Mouse (Mus musculus): ENCODE data around the gene Mtx1. TPM values are rescaled to one million over a fixed set of nuclear protein-coding genes. Genes with fewer than 3 reads are reported as not detected.
A peak's percentile ranks its signal among the peaks of the same experiment; 100 is the strongest.

Mtx1 gene
- polyA plus RNA-seq, 1 experiment from 2014 or later: 197 TPM

DNA sequence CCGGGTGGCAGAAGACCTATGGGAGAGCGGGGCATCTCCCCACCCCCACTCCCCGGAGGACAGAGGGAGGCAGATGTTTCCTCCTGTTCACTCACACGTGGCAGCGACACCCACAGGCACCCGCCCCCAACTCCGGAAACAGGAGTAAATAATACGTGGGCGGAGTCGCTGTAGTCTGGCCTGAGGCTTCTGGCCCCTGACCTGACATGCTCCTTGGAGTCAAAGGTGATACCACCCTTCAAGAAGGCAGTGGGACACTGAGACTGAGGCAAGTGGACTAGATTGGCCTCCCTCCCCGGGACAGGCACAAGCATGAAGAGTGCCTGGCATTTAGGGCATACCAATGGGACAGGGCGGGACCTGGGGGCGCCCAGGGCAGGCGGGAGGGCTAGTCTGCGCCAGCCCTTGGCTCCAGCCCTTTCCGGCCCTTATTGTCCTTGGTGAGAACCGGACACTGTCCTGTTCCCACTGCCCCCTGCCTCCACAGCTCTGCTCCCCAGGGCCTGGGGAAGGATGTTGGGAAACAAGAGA, 24.5 kb upstream of the Mtx1 start:
- ATAC-seq (ENCODE audit: borderline replicate concordance, extremely low read depth, low FRiP score, low TSS enrichment): peak; percentile 50
- no peaks in the 10 kb centered on the region for H3K9me3 ChIP-seq
- H3K4me3 ChIP-seq: 0 out of 2 replicates have a peak overlapping the region, but pooled peaks have one; percentile 6
- peak overlapping the region; percentile 79 for H3K27ac ChIP-seq
- no peak overlapping the region; the same call in 1 of the 2 replicates for H3K9ac ChIP-seq
- WGBS: 7% methylated on average over 17 of the region's 17 CpGs
- H3K4me1 ChIP-seq: peaks cover 43% of the 10 kb centered on the region
- H3K4me2 ChIP-seq: peak overlapping the region; percentile 39
- H3K36me3 ChIP-seq: peaks cover 13% of the 10 kb centered on the region
- H3K27me3 ChIP-seq: no peaks in the 10 kb centered on the region

DNA sequence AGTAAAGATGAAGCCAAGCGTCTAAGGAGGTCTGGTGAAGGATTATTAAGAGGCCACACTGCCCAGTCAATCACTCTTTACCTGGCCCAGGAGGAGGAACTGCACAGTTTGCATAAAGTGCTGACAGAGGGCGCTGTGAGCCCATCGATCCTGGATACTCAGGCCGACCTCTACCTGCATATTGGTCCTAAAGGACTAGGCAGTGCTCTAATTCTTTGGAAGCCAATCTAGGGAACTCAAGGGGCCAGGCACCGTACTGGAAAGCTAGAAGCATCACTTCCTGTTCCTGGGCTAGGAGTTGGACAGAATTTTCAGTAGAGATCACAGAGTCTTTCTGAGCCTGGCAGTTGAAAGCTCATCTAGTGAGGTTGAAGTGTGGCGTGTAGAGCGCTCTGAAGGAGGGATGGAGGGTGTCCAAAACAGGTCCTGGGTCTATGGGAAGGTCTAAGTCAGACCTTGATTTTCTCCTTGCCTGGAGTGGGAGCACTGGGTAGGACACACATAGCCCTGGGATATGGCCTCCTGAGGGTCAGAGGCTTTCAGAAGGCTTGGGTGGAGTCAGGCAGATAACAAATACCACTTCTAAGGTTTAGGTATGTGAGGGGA, 23.6 kb upstream of the Mtx1 start:
- WGBS: 15% methylated on average over 7 of the region's 7 CpGs
- peaks cover 48% of the 10 kb centered on the region for H3K4me1 ChIP-seq
- no peak for ATAC-seq (ENCODE audit: borderline replicate concordance, extremely low read depth, low FRiP score, low TSS enrichment)
- H3K36me3 ChIP-seq: peaks cover 13% of the 10 kb centered on the region
- no peaks in the 10 kb centered on the region for H3K27me3 ChIP-seq
- peak overlapping the region; percentile 79 for H3K27ac ChIP-seq
- no peak overlapping the region for H3K9ac ChIP-seq
- H3K4me2 ChIP-seq: no peak overlapping the region
- no peaks in the 10 kb centered on the region for H3K9me3 ChIP-seq
- H3K4me3 ChIP-seq: no peak overlapping the region

DNA sequence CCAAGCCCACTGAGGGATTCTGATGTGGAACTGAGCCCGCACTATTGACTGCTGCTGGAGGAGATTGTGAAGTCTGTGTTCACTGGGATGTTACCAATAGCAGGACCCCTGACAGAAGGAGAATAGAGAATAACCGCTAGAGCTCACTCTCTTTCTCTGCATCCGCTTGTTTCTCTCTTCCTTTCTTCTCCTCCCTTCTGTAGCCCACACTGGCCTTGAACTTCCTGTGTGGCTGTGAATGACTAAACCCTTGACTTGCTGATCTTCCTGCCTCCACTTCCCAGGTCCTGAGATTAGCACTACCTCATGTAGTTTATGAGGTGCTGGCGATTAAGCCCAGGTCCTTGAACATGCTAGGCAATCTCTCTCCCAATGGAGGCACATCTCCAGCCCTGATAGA, 20.6 kb upstream of the Mtx1 start:
- Histone ChIP-seq H3K9ac (peak overlapping the region; percentile 75), H3K27me3 (peaks cover 14% of the 10 kb centered on the region), H3K9me3 (no peaks in the 10 kb centered on the region), H3K4me3 (peak overlapping the region; percentile 78), H3K36me3 (peaks cover 13% of the 10 kb centered on the region), H3K4me2 (peak overlapping the region; percentile 82), H3K4me1 (peaks cover 67% of the 10 kb centered on the region), H3K27ac (no peak overlapping the region)
- WGBS: 83% methylated on average over 4 of the region's 4 CpGs
- no peak for ATAC-seq (ENCODE audit: borderline replicate concordance, extremely low read depth, low FRiP score, low TSS enrichment)

DNA sequence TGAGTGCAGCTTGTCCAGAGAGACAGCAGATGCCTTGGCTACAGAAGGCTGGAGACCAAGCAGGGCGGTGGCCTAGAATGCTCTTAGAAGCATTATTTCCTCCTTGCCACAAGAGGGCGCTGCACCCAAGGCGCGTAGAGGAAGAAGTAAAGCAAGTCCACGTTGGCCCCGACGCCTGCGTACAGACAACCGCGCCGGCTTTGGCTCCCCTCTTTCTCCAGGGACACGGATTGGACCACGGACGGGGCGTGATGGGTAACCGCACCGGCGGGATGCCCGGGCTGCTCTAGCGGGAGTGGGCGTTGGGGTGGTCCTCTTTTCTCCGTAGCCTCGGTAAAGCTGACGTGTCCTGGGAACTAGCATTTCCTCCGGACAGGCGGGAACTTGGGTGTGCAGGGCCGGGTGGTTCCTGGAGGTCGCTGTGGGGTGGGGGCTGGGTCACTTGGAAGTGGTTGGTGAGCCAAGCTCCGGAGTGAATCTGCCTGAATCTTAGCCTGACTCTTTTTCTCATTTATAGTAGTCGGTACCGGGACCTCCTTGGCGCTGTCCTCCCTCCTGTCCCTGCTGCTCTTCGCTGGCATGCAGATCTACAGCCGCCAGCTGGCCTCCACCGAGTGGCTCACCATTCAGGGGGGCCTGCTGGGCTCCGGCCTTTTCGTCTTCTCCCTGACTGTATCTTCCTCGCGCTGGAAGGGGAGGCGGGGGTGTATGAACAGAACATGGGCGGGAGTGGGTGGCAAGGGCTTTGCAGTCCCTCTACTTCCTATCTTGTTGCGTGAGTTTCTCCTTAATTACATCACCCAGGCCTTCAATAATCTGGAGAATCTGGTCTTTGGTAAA, 19.6 kb upstream of the Mtx1 start, which contains the start of gene Trim46:
TSS of gene Trim46 (minus strand) at position 49 of the 840 bp plus-strand sequence.
- peak within 1 kb of the TSS; percentile 78 for H3K4me3 ChIP-seq
- H3K9me3 ChIP-seq: no peaks in the 10 kb centered on the region
- H3K27me3 ChIP-seq: peaks cover 14% of the 10 kb centered on the region
- H3K9ac ChIP-seq: peak within 1 kb of the TSS; percentile 75
- peak within 1 kb of the TSS; percentile 82 for H3K4me2 ChIP-seq
- H3K36me3 ChIP-seq: peaks cover 13% of the 10 kb centered on the region
- under 1% methylated on average over 42 of the region's 42 CpGs for WGBS
- ATAC-seq (ENCODE audit: borderline replicate concordance, extremely low read depth, low FRiP score, low TSS enrichment): peak; percentile 75
- H3K4me1 ChIP-seq: peaks cover 57% of the 10 kb centered on the region
- peak within 1 kb of the TSS; percentile 73 for H3K27ac ChIP-seq

DNA sequence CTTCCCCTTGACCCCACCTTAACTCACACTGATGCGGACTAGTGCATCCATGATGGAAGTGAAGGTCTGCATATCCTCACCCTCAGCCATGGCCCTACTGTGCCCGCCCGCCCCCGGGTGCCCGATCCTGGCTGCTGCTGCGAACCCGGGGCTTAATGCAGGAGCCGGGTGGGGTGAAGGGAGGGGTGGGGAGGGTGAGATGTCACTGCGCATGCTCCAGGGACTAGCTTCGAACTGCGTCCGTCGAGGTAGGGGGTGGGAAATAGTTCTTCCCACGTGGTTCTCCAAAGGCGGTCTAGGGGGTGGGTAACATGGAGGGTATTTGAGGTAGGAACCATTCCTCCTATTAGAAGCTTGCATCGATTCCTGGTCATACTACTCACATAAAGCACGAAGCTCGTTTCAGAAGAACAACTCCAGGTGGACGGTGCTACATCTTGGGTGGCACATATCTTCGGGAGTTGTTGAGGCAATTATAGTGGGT, 18.8 kb upstream of the Mtx1 start, which contains the start of gene Krtcap2:
TSS of gene Krtcap2 (plus strand) at position 279 of the 484 bp plus-strand sequence.
- peaks cover 14% of the 10 kb centered on the region for H3K27me3 ChIP-seq
- ATAC-seq (ENCODE audit: borderline replicate concordance, extremely low read depth, low FRiP score, low TSS enrichment): no peak

DNA sequence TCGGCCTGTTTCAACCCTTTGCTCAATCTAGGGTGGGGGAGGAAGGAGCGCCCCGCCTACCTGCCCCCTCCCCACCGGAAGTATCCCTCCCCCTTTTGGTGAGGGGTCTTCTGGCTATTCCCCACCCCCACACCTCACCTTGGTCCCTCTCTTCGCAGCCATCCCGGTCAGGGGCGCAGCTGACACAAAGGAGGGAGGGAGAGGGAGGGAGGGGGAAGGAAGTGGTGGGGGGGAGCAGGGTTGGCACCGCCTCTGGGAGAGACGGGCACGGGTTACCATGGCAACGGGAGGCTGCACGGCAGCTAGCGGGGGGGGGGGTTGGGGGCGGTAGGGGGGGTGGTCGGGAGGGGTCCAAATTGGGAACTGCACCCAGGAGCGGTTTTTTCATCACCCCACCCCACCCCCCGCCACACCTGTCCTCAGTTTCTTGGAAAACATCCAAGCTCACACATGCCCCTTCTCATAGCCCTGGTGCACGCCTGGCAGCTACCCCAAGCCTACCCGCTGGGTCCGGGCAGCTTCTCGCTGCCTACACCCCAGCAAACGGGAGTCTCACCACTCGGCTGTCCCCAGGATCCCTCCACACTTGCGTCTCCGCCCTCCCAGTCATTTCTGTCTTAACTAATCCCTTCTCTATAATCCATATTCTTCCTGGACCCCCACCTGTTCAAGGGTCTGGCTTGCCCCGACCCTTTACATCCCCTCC, 18.2 kb upstream of the Mtx1 start:
- H3K9ac ChIP-seq: peak overlapping the region; percentile 23
- peak overlapping the region; percentile 82 for H3K4me2 ChIP-seq
- WGBS: 1% methylated on average over 23 of the region's 26 CpGs
- peak overlapping the region; percentile 74 for H3K27ac ChIP-seq
- no peaks in the 10 kb centered on the region for H3K9me3 ChIP-seq
- H3K27me3 ChIP-seq: peaks cover 14% of the 10 kb centered on the region
- peak overlapping the region; percentile 78 for H3K4me3 ChIP-seq
- ATAC-seq (ENCODE audit: borderline replicate concordance, extremely low read depth, low FRiP score, low TSS enrichment): peak; percentile 32; the same call in 1 of the 2 replicates
- peaks cover 13% of the 10 kb centered on the region for H3K36me3 ChIP-seq
- peaks cover 44% of the 10 kb centered on the region for H3K4me1 ChIP-seq

More for the DNA sequence above, 18.8 kb upstream of the Mtx1 start, which contains the start of gene Krtcap2:
- Histone ChIP-seq H3K4me3 (peak within 1 kb of the TSS; percentile 78), H3K4me2 (peak within 1 kb of the TSS; percentile 82), H3K36me3 (peaks cover 13% of the 10 kb centered on the region), H3K27ac (peak within 1 kb of the TSS; percentile 74), H3K9me3 (no peaks in the 10 kb centered on the region), H3K4me1 (peaks cover 49% of the 10 kb centered on the region), H3K9ac (peak within 1 kb of the TSS; percentile 75)
- WGBS: 4% methylated on average over 20 of the region's 20 CpGs

DNA sequence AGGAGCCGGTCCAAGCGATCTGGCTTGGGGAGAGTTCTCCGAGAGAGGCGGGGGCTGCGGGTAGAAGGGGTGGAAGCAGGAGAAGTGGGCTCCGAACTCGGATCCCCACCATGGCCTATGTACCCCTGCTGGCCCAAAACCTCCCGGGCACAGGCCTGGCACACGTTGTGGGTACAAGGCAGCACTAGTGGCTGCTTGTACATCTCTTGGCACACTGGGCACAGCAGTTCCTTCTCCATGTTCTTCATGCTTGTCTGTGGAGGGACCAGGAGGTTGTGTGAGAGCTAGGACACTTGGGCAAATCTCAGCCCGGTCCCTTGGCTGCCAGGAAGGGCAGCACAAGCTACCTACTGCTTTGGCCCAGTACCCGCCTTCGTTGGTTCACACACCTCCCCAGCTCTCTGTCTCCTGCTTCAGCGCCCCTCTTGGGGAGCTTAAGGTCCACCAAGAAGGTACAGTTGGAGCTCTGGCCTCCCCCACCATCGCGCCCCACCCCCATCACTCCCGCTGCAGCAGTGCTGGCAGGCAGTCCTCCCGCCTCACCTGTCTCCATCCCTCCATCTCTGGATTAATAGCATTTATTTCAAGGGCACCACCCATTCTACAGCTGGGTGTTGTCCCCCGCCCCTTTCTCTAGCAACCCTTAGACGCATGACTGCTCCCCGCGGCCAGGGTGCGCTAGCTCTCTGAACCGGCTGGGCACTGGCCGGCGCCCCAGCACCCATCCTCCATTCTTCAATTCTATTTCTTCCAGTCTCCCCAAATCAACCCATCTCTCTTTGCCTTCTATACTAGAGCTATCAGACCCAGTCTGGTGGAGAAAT, 17.5 kb upstream of the Mtx1 start:
- Histone ChIP-seq H3K36me3 (peaks cover 10% of the 10 kb centered on the region), H3K9ac (peak overlapping the region; percentile 23), H3K4me2 (peak overlapping the region; percentile 82), H3K27ac (peak overlapping the region; percentile 74), H3K9me3 (no peaks in the 10 kb centered on the region), H3K4me1 (peaks cover 44% of the 10 kb centered on the region), H3K27me3 (peaks cover 14% of the 10 kb centered on the region), H3K4me3 (peak overlapping the region; percentile 78)
- 13% methylated on average over 25 of the region's 25 CpGs for WGBS
- no peak for ATAC-seq (ENCODE audit: borderline replicate concordance, extremely low read depth, low FRiP score, low TSS enrichment)

DNA sequence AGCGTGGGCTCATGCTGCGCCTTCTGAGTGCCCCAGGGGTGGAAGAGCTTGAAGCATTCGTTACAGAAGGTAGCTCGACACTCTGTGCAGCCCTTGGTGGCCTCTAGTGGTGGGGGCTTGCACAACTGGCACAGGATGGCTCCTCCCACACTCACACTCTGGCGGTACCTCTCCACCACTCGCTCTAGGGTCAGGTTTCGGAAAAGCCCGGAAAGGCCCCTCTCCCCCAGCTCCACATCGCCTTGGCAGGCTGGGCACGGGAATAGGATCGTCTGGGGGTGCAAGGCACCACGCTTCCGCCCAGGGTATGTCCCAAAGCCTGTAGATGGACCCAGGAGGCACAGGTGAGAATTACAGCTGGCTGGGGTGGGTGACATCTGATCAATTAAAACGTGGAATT, 16.7 kb upstream of the Mtx1 start:
- peaks cover 4% of the 10 kb centered on the region for H3K36me3 ChIP-seq
- H3K27ac ChIP-seq: peak overlapping the region; percentile 74
- H3K27me3 ChIP-seq: peaks cover 14% of the 10 kb centered on the region
- H3K9ac ChIP-seq: peak overlapping the region; percentile 19
- H3K4me2 ChIP-seq: peak overlapping the region; percentile 82
- ATAC-seq (ENCODE audit: borderline replicate concordance, extremely low read depth, low FRiP score, low TSS enrichment): peak; percentile 33; the same call in 1 of the 2 replicates
- no peaks in the 10 kb centered on the region for H3K9me3 ChIP-seq
- 12% methylated on average over 14 of the region's 14 CpGs for WGBS
- peaks cover 44% of the 10 kb centered on the region for H3K4me1 ChIP-seq
- H3K4me3 ChIP-seq: peak overlapping the region; percentile 78

DNA sequence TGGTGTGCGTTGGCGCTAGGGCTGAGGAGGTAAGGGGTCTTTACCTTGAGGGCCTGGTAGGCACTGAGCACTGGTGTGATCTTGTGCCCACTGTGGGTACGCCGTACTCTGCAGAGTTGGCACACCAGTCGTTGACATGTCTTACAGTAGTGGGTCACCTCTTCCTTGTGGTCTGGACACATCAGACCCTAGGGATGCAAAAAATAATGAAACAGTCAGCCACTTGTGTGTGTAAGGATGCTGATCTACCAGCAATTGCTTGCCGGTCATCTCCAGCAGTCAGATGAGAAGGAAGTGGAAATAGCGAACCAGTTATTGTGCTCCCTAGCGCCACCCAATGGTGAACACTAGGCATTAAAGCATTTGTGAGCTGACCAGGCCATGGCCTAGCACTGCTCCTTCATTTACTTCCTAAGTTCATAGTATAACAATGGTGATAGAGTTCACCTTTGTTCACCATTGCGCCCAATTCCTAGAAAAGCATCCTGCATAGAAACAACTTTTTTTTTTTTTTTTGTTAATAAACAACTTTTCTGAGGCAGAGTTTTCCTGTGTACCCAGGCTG, 15.5 kb upstream of the Mtx1 start:
- no peak for ATAC-seq (ENCODE audit: borderline replicate concordance, extremely low read depth, low FRiP score, low TSS enrichment)
- Histone ChIP-seq H3K36me3 (no peaks in the 10 kb centered on the region; the same call in 1 of the 2 replicates), H3K27ac (no peak overlapping the region), H3K9me3 (no peaks in the 10 kb centered on the region), H3K4me3 (no peak overlapping the region), H3K4me1 (peaks cover 39% of the 10 kb centered on the region), H3K4me2 (no peak overlapping the region), H3K27me3 (peaks cover 14% of the 10 kb centered on the region), H3K9ac (no peak overlapping the region)
- 67% methylated on average over 9 of the region's 9 CpGs for WGBS

DNA sequence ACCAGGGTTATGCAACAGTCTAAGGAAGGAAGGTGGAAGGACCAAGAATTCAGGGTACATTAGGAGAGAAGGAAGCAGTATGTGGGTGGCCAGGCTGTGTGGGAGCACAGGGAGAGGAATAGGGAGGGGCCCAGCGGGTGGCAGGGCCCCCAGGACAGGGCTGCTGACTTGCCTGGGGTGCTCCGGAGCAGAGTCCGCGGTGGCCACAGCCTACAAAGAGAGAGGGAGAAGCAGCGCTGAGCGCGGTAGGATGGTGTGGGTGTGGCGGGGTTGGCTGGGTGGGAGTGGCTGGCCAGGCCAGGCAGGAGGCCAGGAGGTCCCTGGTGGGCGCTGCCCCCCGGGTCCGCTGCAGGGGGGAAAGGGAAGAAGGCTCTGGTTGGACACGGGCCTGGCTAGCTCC, 11.6 kb upstream of the Mtx1 start:
- H3K36me3 ChIP-seq: no peaks in the 10 kb centered on the region; the same call in 1 of the 2 replicates
- H3K27me3 ChIP-seq: no peaks in the 10 kb centered on the region; the same call in 1 of the 2 replicates
- H3K27ac ChIP-seq: no peak overlapping the region
- no peaks in the 10 kb centered on the region for H3K9me3 ChIP-seq
- 62% methylated on average over 12 of the region's 12 CpGs for WGBS
- H3K9ac ChIP-seq: no peak overlapping the region
- ATAC-seq (ENCODE audit: borderline replicate concordance, extremely low read depth, low FRiP score, low TSS enrichment): no peak
- H3K4me3 ChIP-seq: no peak overlapping the region
- no peak overlapping the region for H3K4me2 ChIP-seq
- peaks cover 17% of the 10 kb centered on the region for H3K4me1 ChIP-seq
